Mouse (Mus musculus): ENCODE data around the gene Sct. TPM values are rescaled to one million over a fixed set of nuclear protein-coding genes. Genes with fewer than 3 reads are reported as not detected.
"Not testable (repeated sequence)": the region's sequence is repeated elsewhere in the genome, so short reads cannot be mapped to it uniquely, and the experiment has no call there.

The Sct gene
- polyA plus RNA-seq, 1 experiment from 2014 or later, result 12.8 TPM

DNA sequence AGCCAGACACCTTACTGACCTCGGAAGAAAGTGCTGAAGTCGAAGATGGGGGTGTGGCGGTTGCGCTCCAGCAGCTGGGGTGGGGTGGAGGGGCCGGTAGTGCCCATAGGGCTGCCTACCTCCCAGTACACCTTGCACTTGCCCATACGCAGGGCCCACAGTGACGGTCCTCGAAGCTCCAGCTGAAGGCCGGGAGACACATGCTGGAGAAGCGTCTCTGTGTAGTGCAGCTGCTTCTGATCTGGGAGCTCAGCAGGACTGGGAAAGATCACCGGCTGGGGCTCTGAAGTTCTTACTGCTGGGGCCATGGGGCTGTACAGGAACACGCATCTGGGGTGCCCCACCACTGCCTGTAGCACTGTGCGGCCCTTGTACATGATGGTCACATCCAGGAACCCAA lies 15.3 kb downstream of the Sct start:
- Histone ChIP-seq H3K27me3 (no peaks in the 10 kb centered on the region), H3K9ac (no peak overlapping the region), H3K4me1 (peaks cover 19% of the 10 kb centered on the region), H3K27ac (no peak overlapping the region), H3K4me2 (replicated peaks) (no peak overlapping the region), H3K36me3 (peaks cover 59% of the 10 kb centered on the region), H3K9me3 (no peaks in the 10 kb centered on the region), H3K4me3 (no peak overlapping the region)
- WGBS, result 84% methylated on average over 13 of the region's 13 CpGs
- no peak for ATAC-seq (ENCODE audit: low FRiP score, low read depth)

DNA sequence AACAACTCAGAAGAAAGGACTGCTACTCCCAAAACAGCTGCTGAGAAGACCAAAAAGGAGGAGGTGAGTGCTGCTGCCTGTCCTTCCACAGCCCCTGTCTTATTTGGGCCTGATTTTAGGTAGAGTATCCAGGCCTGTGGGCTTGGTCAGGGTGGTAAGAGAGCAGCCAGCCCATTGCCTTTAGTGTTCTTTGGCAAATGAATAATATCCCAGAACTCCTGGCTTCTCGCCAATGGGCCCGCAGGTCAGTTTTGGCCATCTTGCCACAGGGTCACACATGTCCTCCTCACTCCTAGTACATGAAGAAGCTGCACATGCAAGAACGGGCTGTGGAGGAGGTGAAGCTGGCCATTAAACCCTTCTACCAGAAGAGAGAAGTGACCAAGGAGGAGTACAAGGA lies 17.5 kb downstream of the Sct start:
- 88% methylated on average over 3 of the region's 3 CpGs for WGBS

DNA sequence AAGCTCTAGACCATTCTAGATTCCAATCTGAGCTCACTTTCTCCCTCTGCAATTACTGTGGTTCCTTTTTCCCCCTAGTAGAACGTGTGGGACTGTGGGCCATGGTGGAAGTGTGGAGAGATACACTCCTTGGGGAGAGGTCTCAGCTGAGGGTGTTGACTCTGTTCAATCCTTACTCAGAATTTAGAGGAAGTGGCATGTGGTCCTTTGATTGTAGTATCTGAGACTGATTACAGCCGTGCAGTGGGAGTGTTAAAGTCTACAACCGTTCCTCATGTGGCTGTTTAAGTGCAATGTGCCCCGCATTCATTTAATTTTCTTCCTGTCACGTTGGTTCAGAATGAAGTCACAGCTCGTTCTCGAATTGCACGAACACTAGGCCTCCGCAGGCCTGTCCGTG lies 22.8 kb downstream of the Sct start:
- H3K4me3 ChIP-seq, result no peak overlapping the region
- 94% methylated on average over 10 of the region's 10 CpGs for whole genome bisulfite sequencing
- no peak overlapping the region for H3K27ac ChIP-seq
- H3K9ac ChIP-seq, result no peak overlapping the region
- peaks cover 93% of the 10 kb centered on the region for H3K36me3 ChIP-seq
- no peak overlapping the region for H3K4me2 ChIP-seq (replicated peaks)
- ATAC-seq (ENCODE audit: low FRiP score, low read depth), result no peak
- H3K27me3 ChIP-seq, result no peaks in the 10 kb centered on the region
- H3K4me1 ChIP-seq, result no peaks in the 10 kb centered on the region
- no peaks in the 10 kb centered on the region for H3K9me3 ChIP-seq

More for the DNA sequence above, 17.5 kb downstream of the Sct start:
- Histone ChIP-seq H3K27me3 (no peaks in the 10 kb centered on the region), H3K4me1 (peaks cover 17% of the 10 kb centered on the region), H3K4me2 (replicated peaks) (no peak overlapping the region), H3K27ac (no peak overlapping the region), H3K36me3 (peaks cover 80% of the 10 kb centered on the region), H3K9me3 (no peaks in the 10 kb centered on the region), H3K4me3 (no peak overlapping the region), H3K9ac (no peak overlapping the region)
- no peak for ATAC-seq (ENCODE audit: low FRiP score, low read depth)

DNA sequence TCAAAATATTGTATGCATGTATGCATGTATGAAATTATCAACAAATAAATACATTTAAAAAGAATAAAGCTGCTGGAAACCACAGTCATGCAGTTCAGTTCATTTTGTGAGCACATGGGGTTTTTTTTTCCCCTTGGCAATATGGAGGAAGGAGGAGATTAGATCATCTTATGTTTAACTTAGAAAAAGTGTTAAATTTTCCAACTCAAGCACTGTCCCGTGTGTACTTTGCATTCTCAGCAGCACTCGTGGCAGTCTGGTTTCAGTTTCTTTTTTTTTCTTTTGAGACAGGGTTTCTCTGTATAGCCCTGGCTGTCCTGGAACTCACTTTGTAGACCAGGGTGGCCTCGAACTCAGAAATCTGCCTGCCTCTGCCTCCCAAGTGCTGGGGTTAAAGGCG lies 28.4 kb downstream of the Sct start:
- H3K27ac ChIP-seq; H3K9me3 ChIP-seq; H3K4me2 ChIP-seq (replicated peaks); H3K9ac ChIP-seq; ATAC-seq (ENCODE audit: low FRiP score, low read depth); H3K27me3 ChIP-seq; H3K4me3 ChIP-seq; H3K4me1 ChIP-seq: not testable (repeated sequence)
- WGBS, result 89% methylated on average over 4 of the region's 4 CpGs
- peaks cover 94% of the 10 kb centered on the region for H3K36me3 ChIP-seq

- peaks cover 15% of the 10 kb centered on the region for H3K4me1 ChIP-seq
- peaks cover 58% of the 10 kb centered on the region for H3K36me3 ChIP-seq
- no peak overlapping the region for H3K4me3 ChIP-seq
- no peaks in the 10 kb centered on the region for H3K27me3 ChIP-seq
- H3K9me3 ChIP-seq, result no peaks in the 10 kb centered on the region
- no peak overlapping the region for H3K4me2 ChIP-seq (replicated peaks)
- H3K9ac ChIP-seq, result no peak overlapping the region
- 93% methylated on average over 9 of the region's 10 CpGs for WGBS
- ATAC-seq (ENCODE audit: low FRiP score, low read depth), result no peak
- no peak overlapping the region for H3K27ac ChIP-seq
Observed at GRCm38 (mm10) chr7:141231551-141231950, 47.4 kb downstream of the Sct start.

DNA sequence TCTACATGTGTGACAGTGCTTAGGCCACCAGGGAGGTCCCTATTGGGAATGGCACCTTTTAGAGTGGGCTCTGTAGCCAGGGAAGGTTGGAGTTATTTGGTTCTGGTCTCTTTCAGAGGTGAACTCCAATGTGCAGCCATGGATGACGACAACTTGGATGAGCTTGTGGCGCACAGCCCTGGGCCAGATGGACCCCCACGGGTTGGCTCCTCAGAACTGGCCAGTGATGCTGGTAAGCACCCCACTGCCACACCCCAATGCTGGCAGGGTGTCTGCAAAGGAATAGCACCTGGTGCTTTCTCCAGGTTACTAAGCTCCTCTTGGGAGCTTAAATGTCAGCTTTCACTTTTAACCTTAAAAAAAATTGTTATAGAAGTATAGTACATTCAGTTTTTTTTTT lies 47.8 kb downstream of the Sct start:
- no peak for ATAC-seq (ENCODE audit: low FRiP score, low read depth)
- H3K9me3 ChIP-seq, result no peaks in the 10 kb centered on the region
- no peaks in the 10 kb centered on the region for H3K27me3 ChIP-seq
- no peak overlapping the region for H3K4me3 ChIP-seq
- H3K4me1 ChIP-seq, result peaks cover 15% of the 10 kb centered on the region
- 98% methylated on average over 3 of the region's 3 CpGs for WGBS
- no peak overlapping the region for H3K27ac ChIP-seq
- H3K4me2 ChIP-seq (replicated peaks), result no peak overlapping the region
- H3K36me3 ChIP-seq, result peaks cover 55% of the 10 kb centered on the region
- H3K9ac ChIP-seq, result no peak overlapping the region

GRCm38 (mm10) chr7:141230570-141230969 lies 48.4 kb downstream of the Sct start:
- Histone ChIP-seq H3K4me1 (peaks cover 15% of the 10 kb centered on the region), H3K27ac (no peak overlapping the region), H3K4me2 (replicated peaks) (peak overlapping the region; percentile 93), H3K9me3 (no peaks in the 10 kb centered on the region), H3K9ac (peak overlapping the region; percentile 97; the same call in 1 of the 2 replicates), H3K36me3 (peaks cover 50% of the 10 kb centered on the region), H3K27me3 (no peaks in the 10 kb centered on the region), H3K4me3 (no peak overlapping the region)
- no peak for ATAC-seq (ENCODE audit: low FRiP score, low read depth)
- WGBS, result 93% methylated on average over 4 of the region's 4 CpGs

DNA sequence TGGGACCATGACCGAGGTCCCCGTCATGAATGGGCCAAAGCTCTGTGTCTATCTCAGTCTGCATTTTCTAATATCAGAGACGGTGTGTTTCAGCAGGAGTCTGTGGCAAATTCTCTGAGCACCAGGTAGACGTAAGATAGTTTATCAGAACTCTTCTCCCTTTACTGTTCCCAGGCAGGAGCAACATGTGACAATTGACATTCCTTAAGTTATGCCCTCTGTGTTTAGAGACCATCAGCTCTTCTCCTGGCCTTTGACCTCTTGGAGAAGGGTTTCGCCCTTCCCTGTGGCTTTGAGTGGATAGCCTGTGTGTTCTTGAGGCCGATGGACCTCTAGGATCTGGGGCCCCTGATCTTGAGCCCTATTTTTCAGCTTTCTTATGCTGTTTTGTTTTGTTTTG lies 49.2 kb downstream of the Sct start:
- Histone ChIP-seq H3K27me3 (no peaks in the 10 kb centered on the region), H3K4me1 (peaks cover 15% of the 10 kb centered on the region), H3K36me3 (peaks cover 41% of the 10 kb centered on the region), H3K9ac (peak overlapping the region; percentile 97), H3K27ac (no peak overlapping the region), H3K9me3 (no peaks in the 10 kb centered on the region), H3K4me2 (replicated peaks) (peak overlapping the region; percentile 93), H3K4me3 (peak overlapping the region; percentile 99)
- no peak for ATAC-seq (ENCODE audit: low FRiP score, low read depth)
- WGBS, result 65% methylated on average over 6 of the region's 6 CpGs

Other genes with a start within 250 kb of the Sct start
- gene B4galnt4, start 218.0 kb downstream of the Sct start, polyA plus RNA-seq (2015; fragmentation: Nextera tagmentation; extraction: Ambion mirVana), result 21.5 and 26.9 TPM in 2 replicates
- 23.9 and 25.5 TPM in 2 replicates for gene Pkp3, start 200.9 kb downstream of the Sct start, polyA plus RNA-seq (2015; fragmentation: Nextera tagmentation; extraction: Ambion mirVana)
- 2.7 and 3.1 TPM in 2 replicates for gene Sigirr, start 178.6 kb downstream of the Sct start, polyA plus RNA-seq (2015; fragmentation: Nextera tagmentation; extraction: Ambion mirVana)
- gene Ano9, start 161.3 kb downstream of the Sct start, polyA plus RNA-seq (2015; fragmentation: Nextera tagmentation; extraction: Ambion mirVana), result 1.3 and 2.1 TPM in 2 replicates
- 85.5 and 89.2 TPM in 2 replicates for gene Ptdss2, start 156.8 kb downstream of the Sct start, polyA plus RNA-seq (2015; fragmentation: Nextera tagmentation; extraction: Ambion mirVana)
- 112 and 118 TPM in 2 replicates for gene Rnh1, start 106.3 kb downstream of the Sct start, polyA plus RNA-seq (2015; fragmentation: Nextera tagmentation; extraction: Ambion mirVana)
- gene Hras, start 85.1 kb downstream of the Sct start, polyA plus RNA-seq (2015; fragmentation: Nextera tagmentation; extraction: Ambion mirVana), result 94.5 and 97.5 TPM in 2 replicates
- 11.4 and 12.9 TPM in 2 replicates for gene Lrrc56, start 85.0 kb downstream of the Sct start, polyA plus RNA-seq (2015; fragmentation: Nextera tagmentation; extraction: Ambion mirVana)
- 2.6 TPM in 2 replicates for gene Lmntd2, start 65.1 kb downstream of the Sct start, polyA plus RNA-seq (2015; fragmentation: Nextera tagmentation; extraction: Ambion mirVana)
- gene Rassf7, start 63.3 kb downstream of the Sct start, polyA plus RNA-seq (2015; fragmentation: Nextera tagmentation; extraction: Ambion mirVana), result 32.7 and 34.0 TPM in 2 replicates
- gene Phrf1, start 50.3 kb downstream of the Sct start, polyA plus RNA-seq (2015; fragmentation: Nextera tagmentation; extraction: Ambion mirVana), result 87.2 and 88.0 TPM in 2 replicates
- 1.8 and 2.3 TPM in 2 replicates for gene Irf7, start 12.7 kb downstream of the Sct start, polyA plus RNA-seq (2015; fragmentation: Nextera tagmentation; extraction: Ambion mirVana)
- gene Cdhr5, start 2.3 kb downstream of the Sct start, polyA plus RNA-seq (2015; fragmentation: Nextera tagmentation; extraction: Ambion mirVana), result 0.13 TPM in 1 of 2 replicates, not detected in the other
- 1.6 and 2.3 TPM in 2 replicates for gene Drd4, start 12.9 kb upstream of the Sct start, polyA plus RNA-seq (2015; fragmentation: Nextera tagmentation; extraction: Ambion mirVana)
- gene Deaf1, start 48.6 kb upstream of the Sct start, polyA plus RNA-seq (2015; fragmentation: Nextera tagmentation; extraction: Ambion mirVana), result 77.5 and 79.9 TPM in 2 replicates
- gene Tmem80, start 48.6 kb upstream of the Sct start, polyA plus RNA-seq (2015; fragmentation: Nextera tagmentation; extraction: Ambion mirVana), result 45.0 and 48.7 TPM in 2 replicates
- 7.4 and 10.3 TPM in 2 replicates for gene Eps8l2, start 59.7 kb upstream of the Sct start, polyA plus RNA-seq (2015; fragmentation: Nextera tagmentation; extraction: Ambion mirVana)
- 266 and 280 TPM in 2 replicates for gene Taldo1, start 113.1 kb upstream of the Sct start, polyA plus RNA-seq (2015; fragmentation: Nextera tagmentation; extraction: Ambion mirVana)
- 73.8 and 75.9 TPM in 2 replicates for gene Gatd1, start 135.0 kb upstream of the Sct start, polyA plus RNA-seq (2015; fragmentation: Nextera tagmentation; extraction: Ambion mirVana)
- 5.1 and 5.2 TPM in 2 replicates for gene Cend1, start 150.4 kb upstream of the Sct start, polyA plus RNA-seq (2015; fragmentation: Nextera tagmentation; extraction: Ambion mirVana)
- 38.8 and 39.3 TPM in 2 replicates for gene Slc25a22, start 158.8 kb upstream of the Sct start, polyA plus RNA-seq (2015; fragmentation: Nextera tagmentation; extraction: Ambion mirVana)
- gene Pidd1, start 164.9 kb upstream of the Sct start, polyA plus RNA-seq (2015; fragmentation: Nextera tagmentation; extraction: Ambion mirVana), result 11.7 and 12.0 TPM in 2 replicates
- 1,214 and 1,220 TPM in 2 replicates for gene Rplp2, start 168.2 kb upstream of the Sct start, polyA plus RNA-seq (2015; fragmentation: Nextera tagmentation; extraction: Ambion mirVana)
- 13.9 and 14.7 TPM in 2 replicates for gene Pnpla2, start 176.1 kb upstream of the Sct start, polyA plus RNA-seq (2015; fragmentation: Nextera tagmentation; extraction: Ambion mirVana)
- 13.5 and 14.3 TPM in 2 replicates for gene Cracr2b, start 182.0 kb upstream of the Sct start, polyA plus RNA-seq (2015; fragmentation: Nextera tagmentation; extraction: Ambion mirVana)
- 12.6 and 14.6 TPM in 2 replicates for gene Cd151, start 188.3 kb upstream of the Sct start, polyA plus RNA-seq (2015; fragmentation: Nextera tagmentation; extraction: Ambion mirVana)
- gene Polr2l, start 196.0 kb upstream of the Sct start, polyA plus RNA-seq (2015; fragmentation: Nextera tagmentation; extraction: Ambion mirVana), result 63.4 and 64.3 TPM in 2 replicates
- gene Tspan4, start 196.1 kb upstream of the Sct start, polyA plus RNA-seq (2015; fragmentation: Nextera tagmentation; extraction: Ambion mirVana), result 70.5 and 71.2 TPM in 2 replicates